Mouse (Mus musculus) ES-Bruce4 (cell line): Measurements from ENCODE around the gene Gngt2. TPM values are rescaled to one million over a fixed set of nuclear protein-coding genes. Genes with fewer than 3 reads are reported as not detected.
A peak's percentile ranks its signal among the peaks of the same experiment; 100 is the strongest.

Source experiments
- H3K27ac ChIP-seq: 2 replicates; pipeline ENCODE4 v1.5.1; 2012; ENCODE audit warnings: low read length, inconsistent platforms; ENCODE audit not compliant: insufficient read depth
- H3K27me3 ChIP-seq: 2 replicates; pipeline ENCODE4 v1.6.1; 2012; ENCODE audit warnings: mild to moderate bottlenecking, low read length, inconsistent platforms; ENCODE audit not compliant: control insufficient read depth, poor library complexity, insufficient read depth, severe bottlenecking
- H3K36me3 ChIP-seq: 2 replicates; pipeline ENCODE4 v1.6.1; 2012; ENCODE audit warnings: inconsistent platforms, mild to moderate bottlenecking, low read length, moderate library complexity; ENCODE audit not compliant: control insufficient read depth, poor library complexity, insufficient read depth, severe bottlenecking
- H3K4me1 ChIP-seq: one replicate; pipeline ENCODE4 v1.8.1; 2011; ENCODE audit warnings: low read length; ENCODE audit not compliant: control insufficient read depth, insufficient read depth
- H3K4me3 ChIP-seq: 2 replicates; pipeline ENCODE4 v1.5.1; 2011; ENCODE audit warnings: low read depth, mild to moderate bottlenecking, low read length
- H3K9ac ChIP-seq: 2 replicates; pipeline ENCODE4 v1.6.1; 2012; ENCODE audit warnings: low read depth, mild to moderate bottlenecking, inconsistent platforms; ENCODE audit not compliant: poor library complexity, severe bottlenecking
- H3K9me3 ChIP-seq: replicated peaks from 2 replicates; pipeline ENCODE4 v1.6.1; 2012; ENCODE audit warnings: mild to moderate bottlenecking, low read length, inconsistent platforms; ENCODE audit not compliant: control insufficient read depth, poor library complexity, insufficient read depth, severe bottlenecking
- CTCF ChIP-seq: IDR thresholded peaks from one replicate; pipeline ENCODE4 v1.8.1; 2011; ENCODE audit warnings: low read depth, low read length
- EP300 ChIP-seq: IDR thresholded peaks from 2 replicates; pipeline ENCODE4 v1.6.1; 2011; ENCODE audit warnings: low read depth, low read length; ENCODE audit not compliant: insufficient read depth
- POLR2A ChIP-seq: IDR thresholded peaks from one replicate; pipeline ENCODE4 v1.8.1; 2011; ENCODE audit warnings: low read length; ENCODE audit not compliant: insufficient read depth
- polyA plus RNA-seq: library from polyadenylated mRNA; stranded (reverse); fragments of >200 nt; gene quantifications from 2 replicates; pipeline ENCODE4 v1.2.4, GENCODE M21; 2011; ENCODE audit warnings: low read depth; ENCODE audit not compliant: missing spikeins, insufficient read depth, insufficient read length

The Gngt2 gene
- polyA plus RNA-seq, 1 experiment = 7.9 TPM

GRCm38 (mm10) chr11:95822437-95822836 lies 14.6 kb upstream of the Gngt2 start:
- Histone ChIP-seq H3K27ac (no peak overlapping the region), H3K4me3 (no peak overlapping the region), H3K27me3 (peaks cover 6% of the 10 kb centered on the region), H3K4me1 (no peaks in the 10 kb centered on the region), H3K9ac (no peak overlapping the region), H3K36me3 (no peaks in the 10 kb centered on the region), H3K9me3 (no peaks in the 10 kb centered on the region)
- no peak for TF ChIP-seq POLR2A

GRCm38 (mm10) chr11:95824071-95824876 lies 12.7 kb upstream of the Gngt2 start, which contains the start of gene Phospho1:
Phospho1 (plus strand) TSS chr11:95824499.
- Histone ChIP-seq H3K9me3 (no peaks in the 10 kb centered on the region), H3K27ac (no peak within 1 kb of the TSS), H3K36me3 (no peaks in the 10 kb centered on the region), H3K4me1 (no peaks in the 10 kb centered on the region), H3K27me3 (peaks cover 6% of the 10 kb centered on the region), H3K9ac (peak within 1 kb of the TSS; percentile 75), H3K4me3 (peak within 1 kb of the TSS; percentile 84)
- TF ChIP-seq CTCF (no peak), POLR2A (peak; percentile 57)

GRCm38 (mm10) chr11:95824877-95825243 lies 12.2 kb upstream of the Gngt2 start:
- H3K36me3 ChIP-seq = no peaks in the 10 kb centered on the region
- peaks cover 6% of the 10 kb centered on the region for H3K27me3 ChIP-seq
- no peaks in the 10 kb centered on the region for H3K4me1 ChIP-seq
- H3K27ac ChIP-seq = no peak overlapping the region
- peak overlapping the region; percentile 75 for H3K9ac ChIP-seq
- no peak for TF ChIP-seq POLR2A
- no peak for TF ChIP-seq EP300
- TF ChIP-seq CTCF = no peak
- peak overlapping the region; percentile 77 for H3K4me3 ChIP-seq
- no peaks in the 10 kb centered on the region for H3K9me3 ChIP-seq

GRCm38 (mm10) chr11:95825625-95826024 lies 11.4 kb upstream of the Gngt2 start:
- TF ChIP-seq POLR2A (no peak), CTCF (no peak), EP300 (no peak)
- Histone ChIP-seq H3K4me1 (no peaks in the 10 kb centered on the region), H3K9me3 (no peaks in the 10 kb centered on the region), H3K36me3 (no peaks in the 10 kb centered on the region), H3K9ac (no peak overlapping the region), H3K4me3 (no peak overlapping the region), H3K27ac (no peak overlapping the region), H3K27me3 (peaks cover 6% of the 10 kb centered on the region)

- TF ChIP-seq EP300 = no peak
- no peak for TF ChIP-seq CTCF
- no peak for TF ChIP-seq POLR2A
- Histone ChIP-seq H3K9me3 (no peaks in the 10 kb centered on the region), H3K27me3 (peaks cover 6% of the 10 kb centered on the region), H3K36me3 (no peaks in the 10 kb centered on the region), H3K4me3 (no peak overlapping the region), H3K9ac (no peak overlapping the region), H3K27ac (no peak overlapping the region), H3K4me1 (peaks cover 5% of the 10 kb centered on the region)
Observed at GRCm38 (mm10) chr11:95826317-95827167, 10.5 kb upstream of the Gngt2 start.

GRCm38 (mm10) chr11:95827168-95827447 lies 9.9 kb upstream of the Gngt2 start:
- Histone ChIP-seq H3K4me1 (peaks cover 5% of the 10 kb centered on the region), H3K27me3 (peaks cover 6% of the 10 kb centered on the region), H3K36me3 (no peaks in the 10 kb centered on the region), H3K9ac (no peak overlapping the region), H3K27ac (no peak overlapping the region), H3K4me3 (no peak overlapping the region), H3K9me3 (no peaks in the 10 kb centered on the region)
- TF ChIP-seq EP300 = no peak
- no peak for TF ChIP-seq CTCF
- no peak for TF ChIP-seq POLR2A
